Mouse (Mus musculus): ENCODE measurements around the gene Slc7a11.

Gene Slc7a11

GRCm38 (mm10) chr3:49867951-49868584, 575.3 kb downstream of the Slc7a11 start:
- in situ Hi-C loops (cut with MboI, MseI) = no loop called here

- in situ Hi-C loops (cut with MboI, MseI) = no loop called here
Observed at GRCm38 (mm10) chr3:49867147-49867950, 576.1 kb downstream of the Slc7a11 start.

GRCm38 (mm10) chr3:49866061-49866515, 577.3 kb downstream of the Slc7a11 start:
- in situ Hi-C loops (cut with MboI, MseI) = no loop called here

- in situ Hi-C loops (cut with MboI, MseI) = no loop called here
Observed at GRCm38 (mm10) chr3:49856797-49857196, 586.6 kb downstream of the Slc7a11 start.

GRCm38 (mm10) chr3:49854277-49854676, 589.1 kb downstream of the Slc7a11 start:
- in situ Hi-C loops (cut with MboI, MseI) = no loop called here

GRCm38 (mm10) chr3:49842971-49843370, 600.4 kb downstream of the Slc7a11 start:
- in situ Hi-C loops (cut with MboI, MseI) = no loop called here
